Comparison of ENCODE assay signal across 18 mouse cellular contexts in the genomic region with DNA sequence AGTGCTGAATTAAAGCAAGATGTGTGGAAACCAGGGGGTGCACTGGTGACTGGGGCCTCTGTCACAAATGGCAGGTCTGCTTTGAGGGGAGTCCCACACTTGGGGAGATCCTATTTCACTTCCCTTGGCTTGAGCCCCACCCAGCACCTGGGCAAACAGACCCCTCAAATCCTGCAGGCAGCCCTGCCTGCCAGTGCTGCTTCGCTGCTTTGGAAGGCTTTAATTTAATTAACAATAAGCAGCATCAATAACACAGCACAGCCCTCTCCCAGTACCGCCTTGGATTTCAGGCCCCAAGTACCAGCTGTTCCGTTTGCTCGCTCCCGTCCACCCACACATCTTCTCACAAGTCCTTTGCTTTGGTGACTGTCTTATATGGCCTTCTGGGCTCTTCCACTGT.
DNase-seq lines count a peak whose midpoint lies in the region; ATAC-seq lines count a peak whose summit lies in the region.
"Had no signal": no experiment of that assay in that cellular context is flagged by ENCODE, and none has a peak within 500 bp of the region (broad histone marks: within the 10 kb centered on the region; RNA-seq: fewer than 3 reads in every experiment).

No protein-coding gene starts in this region.

- peaks cover 2% of the 10 kb centered on the region for H3K27me3 ChIP-seq in midbrain, embryonic 10.5 days (ENCODE audit: low read depth, poor library complexity, severe bottlenecking)
- H3K27me3 ChIP-seq in midbrain, embryonic 15.5 days (replicated peaks): no peaks in the 10 kb centered on the region
- H3K27me3 ChIP-seq in limb, embryonic 11.5 days (ENCODE audit: control insufficient read depth, insufficient read depth, low read length): no peaks in the 10 kb centered on the region
- H3K27me3 ChIP-seq: heart, embryonic 15.5 days had no signal

- H3K4me3 ChIP-seq in midbrain, embryonic 10.5 days: no peak overlapping the region
- H3K4me3 ChIP-seq in midbrain, embryonic 15.5 days: no peak overlapping the region
- H3K4me3 ChIP-seq in limb, embryonic 11.5 days (ENCODE audit: low read depth, low read length): no peak overlapping the region
- H3K4me3 ChIP-seq: heart, embryonic 15.5 days had no signal

- H3K36me3 ChIP-seq in midbrain, embryonic 10.5 days: no peaks in the 10 kb centered on the region
- no peaks in the 10 kb centered on the region for H3K36me3 ChIP-seq in midbrain, embryonic 15.5 days (replicated peaks)
- no peaks in the 10 kb centered on the region for H3K36me3 ChIP-seq in limb, embryonic 11.5 days (ENCODE audit: control insufficient read depth, insufficient read depth, low read length)
- H3K36me3 ChIP-seq: heart, embryonic 15.5 days had no signal

- H3K9me3 ChIP-seq in midbrain, embryonic 10.5 days (replicated peaks): no peaks in the 10 kb centered on the region
- H3K9me3 ChIP-seq in midbrain, embryonic 15.5 days: no peaks in the 10 kb centered on the region
- no peaks in the 10 kb centered on the region for H3K9me3 ChIP-seq in limb, embryonic 11.5 days (ENCODE audit: control insufficient read depth, low read length)
- H3K9me3 ChIP-seq: heart, embryonic 15.5 days had no signal

- H3K4me2 ChIP-seq in midbrain, embryonic 15.5 days: no peak overlapping the region
- H3K4me2 ChIP-seq in limb, embryonic 11.5 days (ENCODE audit: low read depth, severe bottlenecking): no peak overlapping the region
- H3K4me2 ChIP-seq: heart, embryonic 15.5 days; hindbrain, embryonic 14.5 days had no signal

- 0 out of 2 replicates have a peak, but pooled peaks have one; percentile 47 for ATAC-seq in frontal cortex, adult (ENCODE audit: low TSS enrichment)
- ATAC-seq in midbrain, embryonic 15.5 days (replicated peaks): no peak
- peak; percentile 68 for ATAC-seq in limb, embryonic 11.5 days (ENCODE audit: insufficient number of reproducible peaks, low FRiP score, low TSS enrichment, low read depth)

- H3K27ac ChIP-seq in midbrain, embryonic 10.5 days (replicated peaks): peak overlapping the region; percentile 38
- no peak overlapping the region for H3K27ac ChIP-seq in midbrain, embryonic 15.5 days
- no peak overlapping the region for H3K27ac ChIP-seq in limb, embryonic 11.5 days (replicated peaks; ENCODE audit: low read depth, low read length)
- H3K27ac ChIP-seq: heart, embryonic 15.5 days; hindbrain, embryonic 14.5 days had no signal

- WGBS in midbrain, embryonic 10.5 days: 35% methylated on average over 5 of the region's 5 CpGs
- WGBS in midbrain, embryonic 15.5 days: 26% methylated on average over 5 of the region's 5 CpGs
- 21% methylated on average over 5 of the region's 5 CpGs for WGBS in limb, embryonic 11.5 days

- no peak overlapping the region for H3K9ac ChIP-seq in midbrain, embryonic 15.5 days
- H3K9ac ChIP-seq in limb, embryonic 11.5 days (ENCODE audit: low read length): no peak overlapping the region
- H3K9ac ChIP-seq: heart, embryonic 15.5 days; hindbrain, embryonic 14.5 days had no signal

- H3K4me1 ChIP-seq in midbrain, embryonic 10.5 days: peaks cover 16% of the 10 kb centered on the region
- H3K4me1 ChIP-seq in midbrain, embryonic 15.5 days: no peaks in the 10 kb centered on the region; the same call in 1 of the 2 replicates
- H3K4me1 ChIP-seq in limb, embryonic 11.5 days (ENCODE audit: control insufficient read depth, insufficient read depth, low read length): peaks cover 5% of the 10 kb centered on the region; the same call in 1 of the 2 replicates

- DNase-seq in frontal cortex, postnatal 14 days (ENCODE audit: low spot score in 2 of 2): no peak
- no peak for DNase-seq in midbrain, embryonic 10.5 days (ENCODE audit: low spot score)
- DNase-seq in limb, embryonic 11.5 days (ENCODE audit: low spot score): peak; percentile 47
- DNase-seq in retina, postnatal 1 day: peak; percentile 19
- DNase-seq in adrenal gland, postnatal 25 days: no peak
- DNase-seq in heart, adult 9 months (ENCODE audit: low spot score in 2 of 2): no peak
- DNase-seq: adrenal gland, postnatal 14 days; B cell, adult 2 months; gastrocnemius, postnatal 36 days; kidney, adult 18-20 months; lung, adult 18-20 months; lung, postnatal 4 days; midbrain, embryonic 14.5 days; right cerebral cortex, postnatal 25 days had no signal

Comparison
In these comparisons a context has a peak if more than half of its experiments do, and no peak if none do; other contexts are left out.
1. DNase-seq: peak in limb, embryonic 11.5 days (single experiment) and retina, postnatal 1 day (single experiment); none in frontal cortex, postnatal 14 days (0 of 2), midbrain, embryonic 10.5 days (single experiment), adrenal gland, postnatal 25 days (single experiment) and heart, adult 9 months (0 of 2).